ENCODE assay signal across 13 mouse cellular contexts in the genomic region with DNA sequence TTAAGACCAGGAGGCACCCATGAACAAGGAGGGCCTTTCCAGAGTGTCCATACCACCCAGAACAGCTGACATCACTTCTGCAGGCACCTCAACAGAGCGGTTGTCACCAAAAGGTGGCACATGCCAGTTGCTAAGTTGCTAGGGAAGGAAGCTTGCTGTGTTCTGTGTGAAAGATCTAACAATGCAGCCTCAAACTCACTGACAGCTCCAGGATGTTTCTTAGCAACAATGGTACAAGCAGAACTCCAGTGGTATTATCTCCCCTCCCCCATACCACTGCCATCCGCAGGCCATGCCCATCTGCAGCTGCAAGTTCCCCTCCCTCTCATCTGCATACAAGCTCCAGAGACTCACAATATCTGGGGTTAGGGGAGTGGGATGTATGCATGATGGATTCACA. TPM values are rescaled to one million over a fixed set of nuclear protein-coding genes. Genes with fewer than 3 reads are reported as not detected.
DNase-seq lines count a peak whose midpoint lies in the region; ATAC-seq and TF ChIP-seq lines count a peak whose summit lies in the region.
"Had no signal": no experiment of that assay in that cellular context is flagged by ENCODE, and none has a peak within 500 bp of the region (broad histone marks: within the 10 kb centered on the region; RNA-seq: fewer than 3 reads in every experiment).

No protein-coding gene starts in this region.

- 40% methylated on average over 2 of the region's 2 CpGs for WGBS in forebrain, embryonic 11.5 days
- WGBS in forebrain, embryonic 10.5 days: 44% methylated on average over 2 of the region's 2 CpGs
- WGBS in forebrain, embryonic 15.5 days: 30% methylated on average over 2 of the region's 2 CpGs
- WGBS in liver, embryonic 11.5 days: 50% methylated on average over 2 of the region's 2 CpGs

- no peaks in the 10 kb centered on the region for H3K9me3 ChIP-seq in forebrain, embryonic 11.5 days (ENCODE audit: control insufficient read depth, low read length)
- H3K9me3 ChIP-seq in forebrain, embryonic 10.5 days: no peaks in the 10 kb centered on the region
- no peaks in the 10 kb centered on the region for H3K9me3 ChIP-seq in forebrain, embryonic 15.5 days
- H3K9me3 ChIP-seq in liver, embryonic 11.5 days (ENCODE audit: control insufficient read depth, low read length): no peaks in the 10 kb centered on the region
- H3K9me3 ChIP-seq: neural tube, embryonic 13.5 days had no signal

- peaks cover 3% of the 10 kb centered on the region; the same call in 1 of the 2 replicates for H3K27me3 ChIP-seq in forebrain, embryonic 11.5 days (ENCODE audit: control insufficient read depth, insufficient read depth, low read length)
- H3K27me3 ChIP-seq in forebrain, embryonic 10.5 days (ENCODE audit: poor library complexity, severe bottlenecking): peaks cover 8% of the 10 kb centered on the region
- peaks cover 6% of the 10 kb centered on the region; the same call in 1 of the 2 replicates for H3K27me3 ChIP-seq in forebrain, embryonic 15.5 days
- H3K27me3 ChIP-seq in myocyte (ENCODE audit: control insufficient read depth, insufficient read depth, insufficient read length): no peaks in the 10 kb centered on the region
- no peaks in the 10 kb centered on the region for H3K27me3 ChIP-seq in liver, embryonic 11.5 days (replicated peaks; ENCODE audit: control insufficient read depth, insufficient read depth, low read length)

- no peak overlapping the region for H3K4me2 ChIP-seq in forebrain, embryonic 11.5 days (ENCODE audit: low read depth, low read length, severe bottlenecking)
- no peak overlapping the region for H3K4me2 ChIP-seq in forebrain, embryonic 15.5 days (replicated peaks)
- peak overlapping the region; percentile 60 for H3K4me2 ChIP-seq in myocyte (ENCODE audit: low read depth)
- no peak overlapping the region for H3K4me2 ChIP-seq in liver, embryonic 11.5 days
- H3K4me2 ChIP-seq: neural tube, embryonic 13.5 days had no signal

- H3K4me1 ChIP-seq in forebrain, embryonic 11.5 days (replicated peaks; ENCODE audit: control insufficient read depth, insufficient read depth, low read length): peaks cover 7% of the 10 kb centered on the region; the same call in 1 of the 2 replicates
- H3K4me1 ChIP-seq in forebrain, embryonic 10.5 days: peaks cover 39% of the 10 kb centered on the region
- peaks cover 26% of the 10 kb centered on the region for H3K4me1 ChIP-seq in forebrain, embryonic 15.5 days
- peaks cover 24% of the 10 kb centered on the region for H3K4me1 ChIP-seq in liver, embryonic 11.5 days (replicated peaks; ENCODE audit: control insufficient read depth, insufficient read depth, low read length)

- no peak for ATAC-seq in forebrain, embryonic 11.5 days (replicated peaks; ENCODE audit: low FRiP score)
- peak; percentile 12; the same call in 1 of the 2 replicates for ATAC-seq in forebrain, embryonic 15.5 days (replicated peaks)
- no peak for ATAC-seq in liver, embryonic 11.5 days (replicated peaks; ENCODE audit: low FRiP score)

- H3K36me3 ChIP-seq in forebrain, embryonic 11.5 days (ENCODE audit: control insufficient read depth, insufficient read depth, low read length): no peaks in the 10 kb centered on the region
- H3K36me3 ChIP-seq in forebrain, embryonic 10.5 days (replicated peaks): peaks cover 37% of the 10 kb centered on the region
- 0 out of 2 replicates have a peak, but pooled peaks cover 4% of the 10 kb centered on the region for H3K36me3 ChIP-seq in forebrain, embryonic 15.5 days
- H3K36me3 ChIP-seq in myocyte (ENCODE audit: control insufficient read depth, insufficient read depth): peaks cover 25% of the 10 kb centered on the region
- H3K36me3 ChIP-seq in liver, embryonic 11.5 days (ENCODE audit: control insufficient read depth, insufficient read depth, low read length): peaks cover 10% of the 10 kb centered on the region

- no peak overlapping the region for H3ac ChIP-seq in myocyte (ENCODE audit: control insufficient read depth, insufficient read length)

- H3K4me3 ChIP-seq in forebrain, embryonic 11.5 days (ENCODE audit: low read depth, low read length): no peak overlapping the region
- no peak overlapping the region for H3K4me3 ChIP-seq in forebrain, embryonic 10.5 days
- H3K4me3 ChIP-seq in forebrain, embryonic 15.5 days: no peak overlapping the region
- H3K4me3 ChIP-seq in myocyte: no peak overlapping the region
- H3K4me3 ChIP-seq in liver, embryonic 11.5 days (ENCODE audit: low read depth, low read length): no peak overlapping the region
- H3K4me3 ChIP-seq: neural tube, embryonic 13.5 days had no signal

- peaks cover 44% of the 10 kb centered on the region for H3K79me2 ChIP-seq in myocyte (ENCODE audit: control insufficient read depth, insufficient read depth)

- no peak for DNase-seq in forebrain, embryonic 11.5 days (ENCODE audit: low spot score)
- DNase-seq in forebrain, embryonic 10.5 days (ENCODE audit: extremely low spot score, low spot score): no peak
- DNase-seq in A20 (ENCODE audit: low read depth, low spot score): peak; percentile 41
- no peak for DNase-seq in kidney, postnatal 14 days
- no peak for DNase-seq in liver, embryonic 11.5 days (ENCODE audit: low spot score)
- DNase-seq in layer of hippocampus, postnatal 25 days (ENCODE audit: extremely low spot score in 1 of 2, low spot score in 1 of 2): no peak
- DNase-seq: cerebellum, postnatal 25 days; heart, adult 18-20 months; kidney, postnatal 25 days; right cerebral cortex, postnatal 4 days had no signal

- H3K9ac ChIP-seq in forebrain, embryonic 11.5 days (ENCODE audit: low read length): 0 out of 2 replicates have a peak overlapping the region, but pooled peaks have one; percentile 16
- no peak overlapping the region for H3K9ac ChIP-seq in forebrain, embryonic 15.5 days (replicated peaks)
- H3K9ac ChIP-seq in liver, embryonic 11.5 days (ENCODE audit: low read depth, low read length): no peak overlapping the region
- H3K9ac ChIP-seq: neural tube, embryonic 13.5 days had no signal

- H3K27ac ChIP-seq in forebrain, embryonic 11.5 days (ENCODE audit: low read depth, low read length): no peak overlapping the region
- no peak overlapping the region for H3K27ac ChIP-seq in forebrain, embryonic 10.5 days
- peak overlapping the region; percentile 63 for H3K27ac ChIP-seq in forebrain, embryonic 15.5 days (replicated peaks)
- no peak overlapping the region for H3K27ac ChIP-seq in liver, embryonic 11.5 days (ENCODE audit: low read depth, low read length)
- H3K27ac ChIP-seq: neural tube, embryonic 13.5 days had no signal

- TF ChIP-seq POLR2A in myocyte (IDR thresholded peaks at IDR 0.05; ENCODE audit: insufficient read length, low read depth): no peak

TF ChIP-seq in myocyte, 11 proteins besides CTCF, POLR2A, EP300 and RAD21:
- TF ChIP-seq MYOG (IDR thresholded peaks at IDR 0.05; ENCODE audit: control insufficient read depth in 1 of 3, insufficient read depth in 1 of 3, insufficient read length in 2 of 3, low read depth in 2 of 3) (peak in 1 of 3 experiments; percentile 24), TCF3 (IDR thresholded peaks at IDR 0.05; ENCODE audit: insufficient read length, low read depth) (no peak)

RNA-seq across cellular contexts. Expression of gene Tmem123, which starts 3.7 kb away (rescaled TPM):
- 120 and 122 TPM in 2 replicates for polyA plus RNA-seq in forebrain, embryonic 11.5 days (2014; fragmentation: Nextera tagmentation; extraction: Ambion mirVana)
- 104 and 115 TPM in 2 replicates for polyA plus RNA-seq in forebrain, embryonic 10.5 days (2016; fragmentation: Nextera tagmentation; extraction: Ambion mirVana)
- polyA plus RNA-seq in forebrain, embryonic 15.5 days (2015; fragmentation: Nextera tagmentation; extraction: Ambion mirVana): 27.6 and 31.5 TPM in 2 replicates
- polyA plus RNA-seq in myocyte (2012; fragmentation: generic; extraction: Trizol): 60.9 TPM
- polyA plus RNA-seq in liver, embryonic 11.5 days (2014; fragmentation: Nextera tagmentation; extraction: Ambion mirVana): 87.8 and 98.4 TPM in 2 replicates
- 10 to 100 TPM; 13.6 to 14.8 TPM for total RNA-seq in layer of hippocampus, postnatal 25 days (2021)
